Mouse (Mus musculus) telencephalon, adult 2 months (tissue): ENCODE measurements at regions not wholly inside any gene's neighbourhood (a gene's known extent, or its start where the extent isn't known, plus 50 kb on each side); places are given as distances from the start of the nearest gene placed in this dataset.

Source experiments
- DNase-seq: peaks from one replicate; pipeline ENCODE4 v3.0.0-alpha.2; 2011; ENCODE audit warnings: low read depth, low spot score

- no peak for DNase-seq
Measured at GRCm38 (mm10) chr6:34246512-34246911, 69.6 kb upstream of the Slc35b4 start.

GRCm38 (mm10) chr6:34243001-34243400, 66.1 kb upstream of the Slc35b4 start:
- DNase-seq: no peak

- no peak for DNase-seq
Measured at GRCm38 (mm10) chr6:34242486-34242885, 65.6 kb upstream of the Slc35b4 start.

DNA sequence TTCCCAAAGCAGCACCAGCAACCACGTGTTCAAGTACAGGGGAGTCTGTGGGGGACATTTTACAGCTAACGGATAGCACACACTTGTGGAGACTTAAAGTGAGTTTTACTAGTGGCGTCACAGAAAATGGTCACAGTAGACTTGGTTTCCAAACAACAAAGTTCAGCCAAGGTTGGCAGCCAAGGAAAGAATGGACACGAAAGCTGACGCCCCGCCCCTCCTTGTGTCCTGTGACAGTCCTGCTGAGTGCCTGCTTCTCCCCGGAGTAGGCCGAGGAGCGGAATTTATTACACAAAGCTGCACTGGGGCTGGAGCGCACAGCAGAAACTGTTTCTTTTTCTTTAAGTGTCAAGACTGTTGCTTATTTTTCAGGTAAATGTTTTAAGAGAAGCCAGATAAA, 58.2 kb upstream of the Slc35b4 start:
- no peak for DNase-seq

GRCm38 (mm10) chr6:34234443-34235020, 57.6 kb upstream of the Slc35b4 start:
- no peak for DNase-seq

- DNase-seq: peak; percentile 19
Measured at GRCm38 (mm10) chr6:34230768-34231381, 54.0 kb upstream of the Slc35b4 start.

DNA sequence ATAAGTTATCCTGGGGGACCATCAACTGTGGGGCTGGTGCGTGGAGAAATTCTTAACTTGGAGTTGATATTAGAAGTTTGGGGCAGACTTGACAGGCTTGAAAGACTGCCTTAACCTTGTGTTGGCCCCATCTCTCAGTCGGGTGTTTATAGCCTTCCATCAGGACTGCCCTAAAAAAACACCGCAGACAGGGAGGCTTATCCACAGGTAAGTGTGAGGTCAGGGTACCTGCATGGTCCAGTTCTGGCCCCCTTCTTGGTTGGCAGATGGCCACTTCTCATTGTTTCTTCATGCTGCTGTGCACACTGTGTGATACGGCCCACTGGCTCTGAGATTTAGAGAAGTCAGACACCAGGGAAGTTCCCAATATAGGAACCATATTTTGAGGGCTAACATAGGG, 50.2 kb upstream of the Slc35b4 start:
- no peak for DNase-seq
